Mouse (Mus musculus) testis, adult 2 months (tissue): ENCODE results near the gene Mindy3.

Source experiments
- CTCF ChIP-seq: fragments of 200-500 bp; IDR thresholded peaks from 2 replicates; pipeline ENCODE4 v1.5.1; 2012; ENCODE audit warnings: low read depth, mild to moderate bottlenecking, inconsistent platforms, low read length, moderate library complexity; ENCODE audit not compliant: control insufficient read depth, insufficient read depth, insufficient replicate concordance
- POLR2A ChIP-seq: fragments of 200-500 bp; IDR thresholded peaks from 2 replicates; pipeline ENCODE4 v1.6.1; 2012; ENCODE audit warnings: low read depth, mild to moderate bottlenecking, inconsistent platforms, low read length, moderate library complexity; ENCODE audit not compliant: control insufficient read depth

GRCm38 (mm10) chr2:12377024-12377423 lies 42.2 kb downstream of the Mindy3 start:
- TF ChIP-seq POLR2A (no peak), CTCF (no peak)
